Mouse (Mus musculus): ENCODE data around the gene Clybl.

DNA sequence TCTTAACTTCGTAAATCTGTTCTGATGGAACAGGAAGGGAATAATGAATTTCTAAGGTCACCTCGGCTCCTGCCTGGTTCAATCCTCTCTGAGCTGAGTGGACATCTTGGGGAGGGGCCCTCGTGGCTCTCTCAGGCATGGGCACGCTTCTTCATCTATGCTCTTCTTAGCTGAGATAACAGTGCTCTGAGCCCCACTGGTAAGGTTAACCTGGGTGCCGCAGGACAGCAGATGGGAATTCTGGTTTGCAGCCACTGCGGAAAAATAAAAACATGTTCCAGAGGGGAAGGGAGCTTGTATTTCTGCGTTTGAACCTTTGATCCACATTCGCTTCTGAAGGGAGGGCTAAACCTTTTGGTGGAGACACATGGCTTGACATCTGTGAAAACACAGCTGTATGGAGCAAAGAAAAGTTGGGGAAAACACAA lies 43.0 kb downstream of the Clybl start:
- TF ChIP-seq CTCF (IDR thresholded peaks at IDR 0.05; ENCODE audit: low read depth) (no peak), EP300 (optimal IDR thresholded peaks at IDR 0.05) (no peak)

Measured in stomach, postnatal 0 days (tissue).